Mouse (Mus musculus) large intestine, adult 2 months (tissue): ENCODE measurements around the gene Car11. TPM values are rescaled to one million over a fixed set of nuclear protein-coding genes. Genes with fewer than 3 reads are reported as not detected.

Source experiments
- DNase-seq: peaks from one replicate; pipeline ENCODE4 v3.0.0-alpha.2; 2012; ENCODE audit warnings: low read depth, low spot score
- WGBS: fragments of 180-500 bp; shearing (Covaris S2); methylation state at CpG from one replicate; pipeline ENCODE4 v1.1.7; 2018; 5-methylcytosine and 5-hydroxymethylcytosine counted together
- polyA plus RNA-seq: library from polyadenylated mRNA; depleted of rRNA; stranded (reverse); fragments of >200 nt; gene quantifications from 2 replicates; pipeline ENCODE4 v1.2.3, GENCODE M21; 2012

The Car11 gene
- polyA plus RNA-seq, 1 experiment: 3.6 TPM

DNA sequence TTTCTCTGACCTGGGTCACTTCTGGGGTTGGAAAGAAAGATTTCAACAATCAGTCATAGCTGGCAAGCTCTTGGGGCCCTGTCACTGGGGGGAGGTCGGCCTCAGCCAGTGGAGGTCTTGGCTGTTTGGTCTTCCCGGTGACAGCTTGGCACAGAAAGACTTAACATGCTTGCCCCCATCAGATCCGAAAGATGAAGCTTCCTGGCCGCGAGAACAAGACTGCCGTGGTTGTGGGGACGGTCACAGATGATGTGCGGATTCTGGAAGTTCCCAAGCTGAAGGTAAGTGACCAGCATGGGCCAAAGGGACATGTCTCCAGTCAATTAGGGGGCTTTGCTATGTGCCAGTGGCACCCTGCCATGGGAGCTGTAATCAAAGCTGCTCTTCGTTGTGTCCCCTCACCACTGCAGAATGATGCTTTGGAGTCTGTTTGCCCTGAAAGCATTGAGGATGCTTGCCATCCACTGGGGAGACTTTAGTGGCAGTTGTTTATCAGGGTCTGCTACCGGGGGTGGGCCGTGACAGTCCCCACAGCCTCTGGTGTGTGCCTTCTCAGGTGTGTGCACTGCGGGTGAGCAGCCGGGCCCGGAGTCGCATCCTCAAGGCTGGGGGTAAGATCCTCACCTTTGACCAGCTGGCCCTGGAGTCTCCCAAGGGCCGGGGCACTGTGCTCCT is 20.2 kb downstream of the Car11 start:
- 46% methylated on average over 16 of the region's 16 CpGs for WGBS
- DNase-seq: no peak

DNA sequence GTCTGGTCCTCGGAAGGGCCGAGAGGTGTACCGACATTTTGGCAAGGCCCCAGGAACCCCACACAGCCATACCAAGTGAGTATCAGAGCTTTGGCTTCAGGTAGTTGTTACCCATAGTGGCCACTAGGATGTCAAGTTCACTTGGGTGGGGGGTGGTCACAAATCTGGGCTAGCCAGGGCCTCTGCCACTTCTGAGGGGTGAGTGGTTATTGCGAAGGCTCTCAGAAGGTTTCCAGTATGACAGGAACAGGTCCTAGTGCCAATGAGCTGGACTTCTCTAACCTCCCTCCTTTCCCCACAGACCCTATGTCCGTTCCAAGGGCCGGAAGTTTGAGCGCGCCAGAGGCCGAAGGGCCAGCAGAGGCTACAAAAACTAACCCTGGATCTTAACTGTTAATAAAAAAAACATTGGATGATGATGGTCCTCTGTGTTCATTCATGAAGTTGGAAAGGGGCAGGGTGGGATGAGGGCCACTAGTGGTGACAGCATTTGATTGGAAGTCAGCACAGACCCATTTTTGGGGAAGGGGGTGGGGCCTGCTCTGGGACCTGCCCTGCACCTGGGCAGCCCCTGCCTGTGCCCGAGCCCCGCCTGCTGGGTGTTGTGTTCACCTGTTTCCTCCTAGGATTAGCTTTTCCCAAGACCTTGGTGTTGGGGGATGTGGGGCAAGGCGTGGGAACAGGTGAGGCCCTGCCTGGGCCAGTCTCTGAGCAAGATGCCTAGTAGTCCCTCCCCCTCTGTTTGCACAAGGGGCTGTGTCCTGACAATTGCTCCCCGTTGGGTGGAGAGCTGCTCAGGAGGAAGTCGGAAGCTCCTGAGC is 21.0 kb downstream of the Car11 start, which contains the start of gene Fam83e:
Gene Fam83e (plus strand): TSS at position 800 of the 821 bp plus-strand sequence.
- DNase-seq: no peak
- 35% methylated on average over 14 of the region's 14 CpGs for WGBS

DNA sequence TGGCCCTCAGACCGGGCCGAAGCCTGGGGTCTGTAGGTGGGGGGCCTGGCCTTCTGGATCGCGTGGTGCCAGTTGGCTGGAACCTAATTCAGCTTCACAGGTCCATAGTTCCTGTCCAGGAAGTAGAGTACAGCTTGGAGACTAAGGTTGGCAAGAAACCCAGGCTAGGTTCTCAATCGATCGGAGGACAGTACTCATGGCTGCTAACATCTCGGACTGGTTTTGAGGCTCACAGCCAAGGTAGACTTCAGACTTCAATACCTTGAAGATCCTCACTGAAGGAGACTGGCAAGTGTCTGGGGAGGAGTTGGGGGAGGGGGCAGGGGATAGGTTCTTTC is 21.6 kb downstream of the Car11 start:
- 35% methylated on average over 7 of the region's 7 CpGs for WGBS

DNA sequence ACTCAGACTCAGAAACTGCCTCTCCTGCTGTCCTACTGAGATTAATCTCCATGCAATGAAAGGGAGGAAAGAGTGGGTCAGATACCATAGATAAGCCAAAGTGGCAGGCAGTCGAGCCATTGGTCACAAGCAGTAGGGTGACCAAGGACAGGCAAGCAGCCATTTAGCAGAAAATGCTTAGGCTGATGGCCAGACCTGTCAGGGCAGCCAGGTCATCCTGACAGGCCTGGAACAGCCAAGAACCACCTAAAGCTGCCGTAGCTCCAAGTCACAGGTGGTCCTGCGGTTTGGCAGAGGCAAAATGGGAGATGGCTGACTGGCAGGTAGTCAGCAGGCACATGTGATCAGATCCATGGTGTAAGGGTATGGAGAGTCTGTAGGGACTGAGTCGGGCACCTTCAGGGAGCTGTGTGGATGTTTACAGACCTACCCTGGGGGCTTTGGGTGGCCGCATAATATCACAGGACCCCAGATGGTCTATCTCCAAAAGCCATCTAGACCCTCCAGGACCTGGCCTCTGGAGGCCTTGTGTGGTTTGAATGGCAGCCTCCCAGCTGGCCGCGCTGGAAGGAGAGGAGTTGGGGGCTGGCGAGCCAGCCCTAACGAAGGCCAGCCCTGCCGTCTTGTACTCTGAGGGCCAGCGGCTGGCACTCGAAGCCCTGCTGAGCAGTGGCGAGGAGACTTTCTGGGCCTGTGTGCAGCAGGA is 22.2 kb downstream of the Car11 start:
- WGBS: 20% methylated on average over 13 of the region's 13 CpGs
- no peak for DNase-seq

More for the DNA sequence above, 21.6 kb downstream of the Car11 start:
- no peak for DNase-seq

DNA sequence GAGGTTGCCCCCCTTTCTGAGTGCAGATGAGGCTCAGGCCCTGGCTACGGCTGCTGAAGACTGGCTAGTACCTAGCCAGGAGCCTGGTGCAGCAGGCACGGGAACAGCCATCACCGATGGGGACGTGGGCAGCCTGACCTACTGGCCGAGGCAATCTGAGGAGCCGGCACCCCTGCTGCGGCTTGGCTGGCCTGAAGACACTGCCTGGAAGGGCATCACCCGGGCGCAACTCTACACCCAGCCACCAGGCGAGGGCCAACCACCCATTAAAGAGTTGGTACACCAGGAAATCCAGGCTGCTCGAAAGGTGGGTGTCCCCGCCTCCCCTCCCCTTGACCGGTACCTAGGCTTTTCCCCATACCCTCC is 22.7 kb downstream of the Car11 start:
- no peak for DNase-seq
- WGBS: 39% methylated on average over 13 of the region's 13 CpGs

DNA sequence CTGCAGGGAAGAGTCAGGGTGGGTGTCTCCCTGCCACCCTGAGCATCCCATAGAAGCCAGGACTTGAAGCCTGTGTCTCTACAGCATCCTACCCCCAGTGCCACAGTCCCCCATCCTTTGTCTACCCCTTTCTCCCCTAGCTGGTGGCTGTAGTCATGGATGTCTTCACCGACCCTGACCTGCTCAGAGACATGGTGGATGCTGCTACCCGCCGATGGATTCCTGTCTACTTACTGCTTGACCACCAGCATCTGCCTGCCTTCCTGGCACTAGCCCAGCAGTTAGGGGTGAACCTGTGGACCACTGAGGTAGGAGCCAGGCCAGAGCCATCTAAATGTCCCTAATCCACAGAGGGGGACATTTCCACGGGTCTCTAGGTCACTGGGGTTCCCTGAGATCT is 23.7 kb downstream of the Car11 start:
- DNase-seq: no peak
- 74% methylated on average over 4 of the region's 4 CpGs for WGBS

DNA sequence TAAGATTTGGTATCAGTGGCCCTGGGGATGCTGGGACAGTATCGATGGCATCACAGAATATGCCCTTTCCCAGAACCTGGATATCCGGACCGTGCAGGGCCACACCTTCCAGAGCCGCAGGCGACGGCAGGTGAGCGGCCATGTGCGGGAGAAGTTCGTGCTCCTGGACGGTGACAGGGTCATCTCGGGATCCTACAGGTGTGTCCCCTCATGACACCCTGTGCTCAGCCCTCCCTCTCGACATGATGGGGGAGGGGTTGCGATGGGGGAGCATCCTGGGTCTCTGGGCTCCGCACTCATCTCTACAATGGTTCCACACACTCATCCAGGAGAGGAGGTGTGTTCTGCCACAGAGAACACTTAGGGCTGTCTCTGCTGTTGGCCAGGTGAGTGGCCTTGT is 24.1 kb downstream of the Car11 start:
- 77% methylated on average over 14 of the region's 14 CpGs for WGBS
- no peak for DNase-seq

DNA sequence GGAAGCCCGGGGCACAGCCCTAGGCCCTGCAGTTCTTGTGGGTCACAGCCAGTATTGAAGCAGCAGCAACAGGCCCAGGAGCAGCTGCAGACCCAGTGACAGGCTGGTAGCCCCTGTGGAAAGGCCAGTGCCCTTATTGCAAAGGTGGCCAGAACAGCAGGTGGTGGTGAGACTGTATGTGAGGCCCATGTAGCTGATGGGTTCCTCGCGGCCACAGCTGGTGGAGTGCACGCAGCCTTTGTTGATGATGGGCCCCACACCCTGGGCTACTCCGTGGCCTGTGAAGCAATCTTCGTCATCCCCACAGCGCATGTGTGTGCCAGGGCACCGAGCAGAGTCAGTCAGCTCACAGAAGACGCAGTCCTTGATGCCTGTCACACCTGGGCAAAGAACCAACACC is 25.5 kb downstream of the Car11 start:
- DNase-seq: no peak
- 48% methylated on average over 9 of the region's 9 CpGs for WGBS

DNA sequence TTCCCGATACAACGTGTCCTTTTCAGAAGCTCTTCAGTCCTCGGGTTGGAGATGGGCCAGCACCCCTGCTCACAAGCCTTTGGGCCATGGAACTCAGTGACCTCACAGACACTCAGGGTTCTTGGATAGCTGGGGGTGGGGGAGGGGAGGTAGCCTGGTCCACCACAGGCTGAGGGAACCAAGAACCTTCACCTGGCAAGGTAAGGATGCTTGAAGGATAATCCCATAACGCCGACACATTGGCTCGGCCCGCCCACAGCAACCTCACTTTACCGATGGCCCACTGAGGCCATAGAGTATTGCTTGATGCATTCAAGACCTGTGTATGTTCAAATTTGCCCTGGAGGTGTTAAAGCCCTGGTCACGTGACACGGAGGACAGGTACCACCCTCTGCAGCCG is 26.1 kb downstream of the Car11 start, which contains the start of gene Spaca4:
Gene Spaca4 (minus strand): TSS at position 101 of the 400 bp plus-strand sequence.
- WGBS: 65% methylated on average over 11 of the region's 11 CpGs
- DNase-seq: no peak

DNA sequence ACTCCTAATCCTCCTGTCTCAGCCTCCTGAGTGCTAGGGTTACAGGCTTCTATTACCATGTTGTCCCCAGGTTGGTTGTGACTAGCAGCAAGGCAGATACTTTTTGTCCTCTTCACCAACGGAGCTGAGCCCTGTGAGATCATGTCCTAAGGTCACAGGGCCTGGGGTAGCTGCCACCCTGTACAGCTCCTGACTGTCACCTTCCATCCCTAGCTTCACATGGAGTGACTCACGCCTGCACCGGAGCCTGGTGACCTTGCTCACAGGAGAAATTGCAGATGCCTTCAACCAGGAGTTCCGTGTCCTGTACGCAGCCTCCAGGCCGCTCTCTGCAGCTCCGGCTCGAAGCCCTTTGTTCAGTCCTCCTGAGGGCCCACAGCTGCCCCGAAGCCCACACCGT is 26.8 kb downstream of the Car11 start:
- DNase-seq: no peak
- WGBS: 43% methylated on average over 10 of the region's 10 CpGs

DNA sequence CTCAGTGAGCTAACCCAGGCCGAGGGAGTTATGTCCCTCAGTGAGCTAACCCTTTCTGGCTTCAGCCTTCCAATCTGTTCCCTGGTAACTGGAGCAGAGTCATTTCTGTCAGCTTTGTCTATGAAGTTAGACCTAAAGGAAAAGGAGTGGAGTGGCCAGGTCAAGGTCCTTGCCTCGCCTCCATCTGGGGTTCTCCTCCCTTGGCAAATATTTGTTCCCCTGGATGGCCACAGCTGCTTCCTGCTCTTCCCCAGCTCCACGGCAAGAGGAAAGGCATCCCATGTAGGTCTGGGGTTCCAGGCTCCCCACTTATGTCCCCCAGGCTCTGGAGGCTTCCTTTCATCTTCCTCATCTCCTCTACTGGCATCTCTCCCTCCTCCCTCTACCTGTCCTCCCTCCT is 28.0 kb downstream of the Car11 start:
- no peak for DNase-seq

DNA sequence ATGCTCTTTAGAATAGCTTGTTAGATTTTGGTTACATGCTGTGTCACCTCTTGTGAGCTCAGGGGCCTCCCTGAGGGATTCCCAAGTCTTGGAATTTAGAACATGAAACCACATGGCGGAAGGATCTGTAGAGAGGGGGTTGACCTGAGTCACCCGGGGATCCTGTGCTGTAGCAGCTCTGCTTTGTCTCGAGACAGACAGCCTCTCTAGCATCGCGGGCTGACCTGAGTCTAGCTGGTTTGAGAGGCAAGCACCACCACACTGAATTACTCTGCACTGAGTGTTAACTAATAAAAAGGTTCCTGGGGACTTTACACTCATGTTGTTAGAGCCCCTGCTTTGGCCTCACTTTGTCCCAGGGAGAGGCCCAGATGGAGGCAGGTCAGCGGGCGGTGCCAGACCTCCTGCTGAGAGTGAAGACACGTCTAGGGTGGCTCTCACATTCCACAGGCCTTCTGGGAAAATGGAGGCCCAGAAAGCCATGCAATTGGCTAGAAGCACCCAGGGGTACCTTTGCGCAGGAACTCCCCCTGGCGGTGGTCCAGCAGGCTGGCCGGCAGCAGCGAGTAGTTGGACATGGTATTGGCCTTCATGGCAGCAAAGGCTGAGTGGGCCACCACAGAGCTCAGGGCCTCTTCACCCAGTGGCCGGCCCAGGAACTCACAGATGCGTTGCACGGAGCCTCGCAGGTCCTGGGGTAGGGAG is 31.2 kb downstream of the Car11 start:
- 12% methylated on average over 16 of the region's 16 CpGs for WGBS
- no peak for DNase-seq

More for the DNA sequence above, 28.0 kb downstream of the Car11 start:
- 36% methylated on average over 3 of the region's 3 CpGs for WGBS

DNA sequence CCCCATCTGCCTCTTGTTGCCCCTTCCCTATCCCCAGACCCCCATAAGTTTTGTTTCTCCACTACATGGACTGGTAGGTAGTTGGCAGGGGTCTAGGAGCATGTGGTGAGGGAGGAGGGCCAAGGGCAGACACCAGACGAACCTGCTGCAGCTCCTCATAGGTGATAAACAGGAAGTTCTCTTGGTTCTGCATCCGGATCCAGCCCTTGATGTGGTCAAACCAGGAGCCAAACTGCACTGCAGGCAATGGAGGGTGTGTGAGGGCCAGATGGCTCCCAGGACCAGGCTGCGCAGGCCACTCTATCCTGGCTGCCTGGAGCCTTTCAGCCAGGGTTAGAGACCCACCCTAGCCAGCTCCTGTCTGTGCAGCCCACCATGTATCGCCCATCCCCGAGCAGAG is 33.8 kb downstream of the Car11 start:
- DNase-seq: no peak
- WGBS: 80% methylated on average over 5 of the region's 5 CpGs

DNA sequence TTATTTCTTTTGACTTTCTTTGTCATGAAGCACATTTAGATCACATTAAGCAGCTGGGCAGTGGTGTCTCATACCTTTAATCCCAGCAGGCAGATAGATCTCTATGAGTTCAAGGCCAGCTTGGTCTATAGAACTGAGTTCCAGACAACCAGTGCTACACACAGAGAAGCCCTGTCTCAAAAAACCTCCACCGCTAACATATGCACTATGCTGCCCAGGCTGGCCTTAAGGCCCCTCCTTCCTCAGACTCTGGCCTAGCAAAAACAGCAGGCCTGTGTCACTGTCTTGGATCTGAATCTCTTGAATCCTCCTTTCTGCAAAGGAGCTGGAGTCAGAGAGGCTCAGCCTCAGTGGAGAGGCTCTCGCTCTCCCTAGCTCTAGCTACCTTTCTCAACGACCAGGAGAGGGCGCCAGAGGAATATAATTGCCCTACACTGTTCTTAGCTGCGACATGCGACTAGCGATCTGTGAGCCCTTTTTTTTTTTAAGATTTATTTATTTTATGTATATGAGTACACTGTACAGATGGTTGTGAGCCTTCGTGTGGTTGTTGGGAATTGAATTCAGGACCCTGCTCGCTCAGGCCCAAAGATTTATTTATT is 39.6 kb downstream of the Car11 start:
- no peak for DNase-seq
- 8% methylated on average over 9 of the region's 9 CpGs for WGBS

DNA sequence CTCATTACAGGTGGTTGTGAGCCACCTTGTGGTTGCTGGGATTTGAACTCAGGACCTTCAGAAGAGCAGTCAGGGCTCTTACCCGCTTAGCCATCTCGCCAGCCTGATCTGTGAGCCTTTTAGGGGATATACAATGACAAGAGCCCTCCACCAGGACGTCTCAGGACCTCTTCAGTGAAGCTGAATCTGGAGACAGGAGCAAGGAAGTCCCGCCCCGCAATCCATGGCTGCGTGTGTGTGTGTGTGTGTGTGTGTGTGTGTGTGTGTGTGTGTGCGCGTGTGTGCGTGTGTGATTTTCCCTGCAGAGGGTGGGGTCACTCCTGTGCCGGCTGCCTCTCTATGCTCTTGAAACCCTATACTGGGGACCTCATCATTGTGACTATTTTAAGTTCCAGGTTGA is 40.2 kb downstream of the Car11 start:
- no peak for DNase-seq
- WGBS: 51% methylated on average over 10 of the region's 10 CpGs

DNA sequence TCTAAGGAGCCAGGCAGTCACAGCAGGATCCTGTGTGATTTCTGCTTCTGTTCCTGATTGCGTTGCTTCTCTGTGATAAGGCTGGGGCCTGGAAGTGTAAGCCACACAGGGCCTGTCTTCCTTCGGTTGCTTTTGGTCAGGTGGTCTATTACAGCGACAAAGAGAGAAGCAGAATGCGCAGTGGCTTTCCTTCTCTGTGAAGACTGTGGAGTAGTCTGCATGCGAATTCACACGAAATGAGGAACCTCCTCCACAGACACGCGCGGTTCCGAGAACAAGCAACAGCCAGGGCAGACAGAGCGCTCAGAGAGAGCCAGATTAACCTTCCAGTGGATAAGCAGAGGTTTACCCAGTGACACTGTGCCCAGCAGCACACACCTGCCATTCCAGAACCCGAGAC is 41.7 kb downstream of the Car11 start:
- DNase-seq: no peak
- 88% methylated on average over 12 of the region's 12 CpGs for WGBS

DNA sequence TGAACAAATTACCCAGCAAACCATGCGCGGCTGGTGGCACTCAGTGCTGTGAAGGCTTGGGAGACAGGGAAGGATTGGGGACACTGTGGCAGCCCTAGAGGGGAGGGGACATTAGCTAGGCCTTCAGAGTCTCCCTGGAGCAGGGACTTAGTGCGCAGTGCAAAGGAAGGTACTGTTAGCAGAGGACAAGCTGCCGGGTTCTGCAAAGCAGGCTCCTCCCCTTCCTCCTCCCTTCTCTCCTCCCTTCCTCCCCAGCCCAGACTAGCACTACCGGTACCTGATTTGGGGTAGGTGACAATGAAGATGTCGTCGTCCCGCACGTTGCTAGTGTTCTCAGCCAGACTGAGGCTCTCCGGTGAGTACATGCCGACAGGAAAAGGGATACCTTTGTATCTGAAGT is 42.1 kb downstream of the Car11 start:
- 28% methylated on average over 11 of the region's 11 CpGs for WGBS
- DNase-seq: no peak

DNA sequence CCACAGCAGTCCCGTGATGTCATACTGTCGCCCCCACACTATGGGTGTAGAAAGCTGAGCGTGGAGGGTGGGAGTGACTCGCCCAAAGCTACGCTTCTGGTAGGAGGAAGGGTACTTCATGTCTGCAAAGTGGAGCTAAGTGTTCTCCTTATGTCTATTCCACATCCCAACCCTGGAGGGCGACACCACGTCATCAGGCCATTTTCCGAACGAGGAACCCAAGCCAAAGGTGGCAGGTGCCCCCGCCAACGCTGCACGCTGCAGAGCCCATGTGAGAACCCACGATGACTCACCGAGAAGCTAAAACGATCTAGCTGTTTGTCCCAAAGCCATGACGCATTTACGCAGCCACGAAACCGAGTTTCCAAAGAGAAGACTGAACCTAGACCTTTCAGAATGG is 42.7 kb downstream of the Car11 start:
- 15% methylated on average over 19 of the region's 19 CpGs for WGBS
- DNase-seq: no peak

DNA sequence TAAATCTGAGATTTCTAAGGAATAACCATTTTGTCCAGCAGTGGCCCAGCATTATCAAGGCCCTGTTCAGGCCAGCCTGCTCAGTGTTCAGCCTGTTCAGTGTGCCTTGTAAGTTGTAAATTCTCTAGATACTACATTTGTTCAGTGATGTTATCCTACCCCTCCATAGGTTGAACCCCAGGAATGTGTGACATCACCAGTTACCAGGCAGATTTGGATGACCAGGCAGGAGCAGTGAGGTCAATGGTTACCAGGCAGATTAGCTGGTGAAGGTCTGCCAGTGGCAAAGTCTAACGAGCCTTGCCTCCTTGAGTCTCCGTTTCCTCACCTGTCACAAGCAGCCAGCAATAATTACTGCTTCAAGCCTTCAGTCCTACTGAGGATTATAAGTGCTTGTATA is 44.7 kb downstream of the Car11 start:
- no peak for DNase-seq
- 28% methylated on average over 2 of the region's 2 CpGs for WGBS

DNA sequence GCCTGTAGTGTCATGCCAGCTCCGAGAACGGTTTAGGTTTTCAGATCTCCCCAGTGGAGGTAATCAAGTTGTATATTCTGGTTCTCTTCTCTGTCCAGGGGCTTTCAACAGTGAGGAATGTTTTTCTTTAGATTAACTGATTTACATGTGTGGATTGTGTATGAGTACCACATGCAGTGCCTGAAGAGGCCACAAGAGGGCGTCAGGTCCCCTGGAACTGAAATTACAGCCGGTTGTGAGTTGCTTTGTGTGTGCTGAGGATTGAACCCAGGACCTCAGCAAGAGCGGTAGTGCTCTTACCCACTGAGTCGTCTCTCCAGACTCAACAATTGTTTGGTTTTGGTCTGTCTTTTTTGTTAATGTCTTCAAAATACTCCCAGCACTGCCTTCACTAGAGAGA is 46.9 kb downstream of the Car11 start:
- DNase-seq: no peak
- WGBS: 74% methylated on average over 6 of the region's 6 CpGs
